Mouse (Mus musculus) midbrain, embryonic 16.5 days (tissue): ENCODE measurements around the gene Tbc1d5. TPM values are rescaled to one million over a fixed set of nuclear protein-coding genes. Genes with fewer than 3 reads are reported as not detected.
A peak's percentile ranks its signal among the peaks of the same experiment; 100 is the strongest.

Source experiments
- ATAC-seq: fragments of 200-750 bp; cut with Nextera tagmentation; 2 replicates; pipeline ENCODE4 v1.8.0; 2017; ENCODE audit warnings: moderate TSS enrichment
- H3K27ac ChIP-seq: fragments of 300-500 bp; sonication (generic); 2 replicates; pipeline ENCODE4 v1.5.1; 2014; ENCODE audit warnings: mild to moderate bottlenecking, low read length, mixed read lengths
- H3K27me3 ChIP-seq: fragments of 300-500 bp; sonication (generic); 2 replicates; pipeline ENCODE4 v1.6.1; 2014; ENCODE audit warnings: low read depth, low read length, mixed read lengths; ENCODE audit not compliant: control insufficient read depth, insufficient read depth
- H3K36me3 ChIP-seq: fragments of 300-500 bp; sonication (generic); 2 replicates; pipeline ENCODE4 v1.6.1; 2014; ENCODE audit warnings: mild to moderate bottlenecking, low read length, moderate library complexity, mixed read lengths; ENCODE audit not compliant: control insufficient read depth, insufficient read depth
- H3K4me1 ChIP-seq: fragments of 300-500 bp; sonication (generic); 2 replicates; pipeline ENCODE4 v1.6.1; 2014; ENCODE audit warnings: mild to moderate bottlenecking, low read length, mixed read lengths; ENCODE audit not compliant: control insufficient read depth, insufficient read depth
- H3K4me2 ChIP-seq: fragments of 300-500 bp; sonication (generic); 2 replicates; pipeline ENCODE4 v1.6.1; 2014; ENCODE audit warnings: mild to moderate bottlenecking, low read length, mixed read lengths
- H3K4me3 ChIP-seq: fragments of 300-500 bp; sonication (generic); 2 replicates; pipeline ENCODE4 v1.5.1; 2014; ENCODE audit warnings: low read depth, mild to moderate bottlenecking, low read length, moderate library complexity, mixed read lengths
- H3K9ac ChIP-seq: fragments of 300-500 bp; sonication (generic); 2 replicates; pipeline ENCODE4 v1.6.1; 2014; ENCODE audit warnings: low read depth, low read length, mixed read lengths
- H3K9me3 ChIP-seq: fragments of 300-500 bp; sonication (generic); replicated peaks from 2 replicates; pipeline ENCODE4 v1.6.1; 2014; ENCODE audit warnings: mild to moderate bottlenecking, low read length, mixed read lengths; ENCODE audit not compliant: control insufficient read depth, poor library complexity, severe bottlenecking
- whole genome bisulfite sequencing: fragments of 180-500 bp; shearing (Covaris S2); extraction: QIAGEN DNeasy Blood & Tissue Kit; methylation state at CpG from one replicate; pipeline ENCODE4 v1.1.7; 2014; 5-methylcytosine and 5-hydroxymethylcytosine counted together
- polyA plus RNA-seq: library from polyadenylated mRNA; unstranded; fragments of >200 nt; fragmentation: Nextera tagmentation; extraction: Ambion mirVana; gene quantifications from 2 replicates; pipeline ENCODE4 v1.2.1, GENCODE M21; 2015

The Tbc1d5 gene
- polyA plus RNA-seq, 1 experiment from 2014 or later = 9.1 TPM

DNA sequence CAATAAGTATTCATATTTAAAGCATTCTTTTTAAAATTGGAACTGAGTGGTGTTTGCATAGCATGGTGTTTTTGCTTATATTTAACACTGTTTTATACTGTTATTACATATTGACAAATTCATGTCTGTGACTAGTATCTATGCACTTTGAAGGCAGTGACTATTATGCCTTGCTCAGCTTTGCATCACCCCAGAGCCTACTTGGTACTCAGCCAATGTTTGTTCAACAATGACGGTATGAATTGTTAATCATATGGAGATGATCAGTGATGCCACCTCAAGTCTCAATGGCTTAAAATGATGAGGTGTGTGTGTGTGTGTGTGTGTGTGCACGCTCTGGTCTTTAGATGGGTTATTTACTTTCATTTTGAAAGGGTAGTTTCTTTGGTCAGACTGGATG lies 15.6 kb upstream of the Tbc1d5 start:
- Histone ChIP-seq H3K27ac (no peak overlapping the region), H3K4me1 (no peaks in the 10 kb centered on the region), H3K27me3 (no peaks in the 10 kb centered on the region), H3K4me3 (no peak overlapping the region), H3K36me3 (no peaks in the 10 kb centered on the region), H3K9ac (no peak overlapping the region), H3K4me2 (no peak overlapping the region), H3K9me3 (no peaks in the 10 kb centered on the region)
- ATAC-seq = no peak
- 84% methylated on average over 2 of the region's 2 CpGs for WGBS

DNA sequence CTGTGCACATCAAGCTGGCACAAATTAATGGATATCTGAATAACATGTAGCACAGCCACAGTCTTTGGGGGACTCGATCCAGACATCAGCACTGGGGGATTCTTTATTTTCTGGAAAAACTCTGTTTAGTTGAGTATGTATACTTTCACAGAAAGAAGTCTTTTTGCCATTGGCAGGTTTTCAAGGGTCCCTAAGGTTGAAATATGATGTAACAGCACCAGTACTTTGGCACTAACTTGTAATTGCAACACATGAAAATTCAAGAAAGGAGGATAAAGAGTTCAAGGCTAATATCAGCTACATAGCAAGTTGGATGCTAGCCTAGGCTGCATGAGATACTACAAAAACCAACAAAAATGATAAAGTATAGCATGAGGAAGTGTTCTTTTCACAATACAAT lies 12.2 kb upstream of the Tbc1d5 start:
- H3K9me3 ChIP-seq = no peaks in the 10 kb centered on the region
- no peak overlapping the region for H3K4me3 ChIP-seq
- no peak overlapping the region for H3K9ac ChIP-seq
- no peak overlapping the region for H3K4me2 ChIP-seq
- H3K36me3 ChIP-seq = no peaks in the 10 kb centered on the region
- no peaks in the 10 kb centered on the region for H3K27me3 ChIP-seq
- no peak for ATAC-seq
- WGBS = 97% methylated on average over 1 of the region's 1 CpGs
- H3K27ac ChIP-seq = no peak overlapping the region
- H3K4me1 ChIP-seq = no peaks in the 10 kb centered on the region

DNA sequence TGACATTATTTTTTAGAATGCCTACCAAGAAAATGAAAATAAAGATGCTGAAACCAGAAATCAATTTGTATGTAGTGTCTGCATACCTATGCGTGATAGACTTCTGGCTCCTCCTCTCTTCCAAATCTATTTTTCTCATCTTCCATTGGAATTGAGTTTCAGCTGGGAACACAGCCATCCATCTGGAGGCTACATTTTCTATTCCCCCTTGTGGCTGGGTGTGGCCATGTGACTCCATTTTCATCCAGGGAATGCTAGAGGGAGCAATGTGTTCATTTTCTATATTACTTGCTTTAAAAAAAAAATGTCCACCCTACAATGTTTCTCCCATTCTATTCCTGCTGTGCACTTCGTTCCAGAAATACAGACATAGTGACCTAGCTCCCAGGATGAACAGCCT lies 3.6 kb upstream of the Tbc1d5 start:
- 87% methylated on average over 2 of the region's 2 CpGs for WGBS
- no peak for ATAC-seq

DNA sequence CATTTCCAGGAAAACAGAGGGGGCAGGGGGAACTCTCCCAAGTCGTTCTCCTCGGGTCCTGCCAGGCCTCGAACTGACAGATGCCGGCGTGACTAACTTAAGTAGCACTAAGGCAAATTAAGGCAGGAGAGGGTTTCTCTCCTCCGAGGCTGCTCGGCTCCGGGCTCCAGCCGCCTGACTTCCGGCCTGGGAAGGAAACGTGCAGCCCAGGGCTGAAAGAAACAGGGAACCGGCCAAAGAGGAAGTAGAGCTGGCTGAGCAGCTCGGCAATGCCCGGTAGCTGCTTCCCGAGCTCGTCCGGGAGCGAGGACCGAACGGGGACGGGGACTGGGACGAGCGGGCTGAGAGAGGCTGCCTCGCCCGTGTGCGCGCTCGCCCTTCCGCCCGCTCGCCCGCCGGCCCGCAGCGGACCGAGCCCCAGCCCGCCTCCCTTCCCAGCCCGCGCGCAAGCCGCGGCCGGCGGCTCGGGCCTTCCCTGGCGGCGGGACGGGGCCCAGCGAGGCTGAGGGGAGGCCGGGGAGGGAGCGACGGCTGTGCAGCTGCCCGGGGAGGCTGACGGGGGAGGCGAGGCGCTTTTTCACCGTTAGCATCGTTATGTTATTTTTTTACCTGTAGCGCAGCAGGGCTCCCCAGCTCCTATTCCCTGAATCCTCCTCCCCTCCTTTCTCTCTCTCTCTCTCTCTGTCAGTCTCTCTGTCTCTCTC lies 509 bp downstream of the Tbc1d5 start:
- peak overlapping the region; percentile 90 for H3K4me3 ChIP-seq
- WGBS = under 1% methylated on average over 46 of the region's 59 CpGs

More for the DNA sequence above, 3.6 kb upstream of the Tbc1d5 start:
- Histone ChIP-seq H3K4me3 (no peak overlapping the region), H3K9ac (no peak overlapping the region), H3K4me1 (peaks cover 6% of the 10 kb centered on the region), H3K27ac (no peak overlapping the region), H3K9me3 (no peaks in the 10 kb centered on the region), H3K4me2 (no peak overlapping the region), H3K36me3 (no peaks in the 10 kb centered on the region), H3K27me3 (no peaks in the 10 kb centered on the region)

DNA sequence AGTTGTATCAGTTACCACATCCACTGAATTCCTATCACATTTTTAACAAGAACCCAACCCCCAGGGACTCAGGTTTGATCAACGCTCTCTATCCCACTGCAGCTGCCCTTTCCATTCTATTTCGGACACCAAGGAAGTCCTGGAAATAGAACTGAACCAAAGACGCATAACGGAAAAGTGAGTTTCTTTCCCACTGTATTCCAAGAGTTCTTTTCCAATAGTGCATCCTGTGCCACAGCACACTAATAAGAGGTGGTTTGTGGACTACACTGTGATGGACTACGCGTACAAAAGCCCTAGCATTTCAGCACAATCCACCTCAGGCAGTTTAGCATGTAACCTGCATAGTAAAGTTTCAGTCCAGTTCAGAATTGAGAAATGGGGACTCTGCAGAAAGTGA lies 1.2 kb downstream of the Tbc1d5 start:
- no peaks in the 10 kb centered on the region for H3K9me3 ChIP-seq
- peak overlapping the region; percentile 99 for H3K27ac ChIP-seq
- 58% methylated on average over 6 of the region's 6 CpGs for WGBS
- peak overlapping the region; percentile 73 for H3K4me2 ChIP-seq
- peak overlapping the region; percentile 90 for H3K4me3 ChIP-seq
- no peaks in the 10 kb centered on the region for H3K36me3 ChIP-seq
- no peak for ATAC-seq
- H3K9ac ChIP-seq = peak overlapping the region; percentile 99
- peaks cover 11% of the 10 kb centered on the region for H3K4me1 ChIP-seq
- no peaks in the 10 kb centered on the region for H3K27me3 ChIP-seq

More for the DNA sequence above, 509 bp downstream of the Tbc1d5 start:
- H3K27ac ChIP-seq = peak overlapping the region; percentile 99
- H3K27me3 ChIP-seq = no peaks in the 10 kb centered on the region
- no peaks in the 10 kb centered on the region for H3K9me3 ChIP-seq
- ATAC-seq = peak; percentile 88
- H3K4me2 ChIP-seq = peak overlapping the region; percentile 73
- H3K36me3 ChIP-seq = no peaks in the 10 kb centered on the region
- peaks cover 11% of the 10 kb centered on the region for H3K4me1 ChIP-seq
- peak overlapping the region; percentile 99 for H3K9ac ChIP-seq

DNA sequence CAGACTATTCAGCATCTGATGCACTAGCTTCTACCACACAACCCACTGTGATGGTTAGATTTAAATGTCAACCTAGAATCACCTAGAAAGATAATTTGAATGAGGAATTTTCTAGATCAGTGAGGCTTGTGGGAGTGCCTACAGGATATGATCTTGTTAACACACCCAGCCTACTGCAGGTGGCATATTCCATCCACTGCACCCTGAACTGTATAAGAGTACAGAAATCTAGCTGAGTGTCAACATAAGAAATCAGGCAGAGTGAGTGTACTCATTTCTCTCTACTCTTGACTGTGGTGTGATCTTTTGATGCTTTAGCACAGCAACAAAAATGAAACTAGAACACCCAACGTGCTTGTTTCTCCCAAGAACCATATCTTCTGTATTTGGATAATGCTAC lies 6.8 kb downstream of the Tbc1d5 start:
- H3K27me3 ChIP-seq = no peaks in the 10 kb centered on the region

DNA sequence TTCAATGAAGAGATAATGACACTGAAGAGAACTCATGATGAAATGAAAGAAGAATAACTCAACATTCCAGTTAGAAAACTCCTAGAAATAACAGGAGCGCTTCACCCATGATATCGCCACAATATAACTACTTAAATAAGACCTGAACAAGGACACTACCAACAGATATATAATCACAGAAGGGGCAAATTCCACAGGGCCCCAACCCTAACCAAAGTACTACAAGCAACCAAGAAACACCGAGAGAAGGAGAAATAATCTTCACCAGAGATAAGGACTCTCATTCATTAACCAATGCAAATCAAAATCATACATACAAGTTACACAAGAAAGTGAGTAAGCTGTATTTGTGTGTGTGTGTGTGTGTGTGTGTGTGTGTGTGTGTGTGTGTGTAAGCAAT lies 7.6 kb downstream of the Tbc1d5 start:
- Histone ChIP-seq H3K27ac (no peak overlapping the region), H3K4me3 (no peak overlapping the region), H3K4me2 (no peak overlapping the region), H3K4me1 (no peaks in the 10 kb centered on the region), H3K27me3 (no peaks in the 10 kb centered on the region), H3K9ac (no peak overlapping the region), H3K9me3 (no peaks in the 10 kb centered on the region), H3K36me3 (no peaks in the 10 kb centered on the region)
- 96% methylated on average over 3 of the region's 3 CpGs for WGBS
- no peak for ATAC-seq

More for the DNA sequence above, 6.8 kb downstream of the Tbc1d5 start:
- H3K4me2 ChIP-seq = no peak overlapping the region
- ATAC-seq = no peak
- H3K9ac ChIP-seq = no peak overlapping the region
- no peak overlapping the region for H3K27ac ChIP-seq
- 0 out of 2 replicates have a peak, but pooled peaks cover 1% of the 10 kb centered on the region for H3K4me1 ChIP-seq
- no peak overlapping the region for H3K4me3 ChIP-seq
- H3K9me3 ChIP-seq = no peaks in the 10 kb centered on the region
- no peaks in the 10 kb centered on the region for H3K36me3 ChIP-seq
- 98% methylated on average over 1 of the region's 1 CpGs for WGBS

DNA sequence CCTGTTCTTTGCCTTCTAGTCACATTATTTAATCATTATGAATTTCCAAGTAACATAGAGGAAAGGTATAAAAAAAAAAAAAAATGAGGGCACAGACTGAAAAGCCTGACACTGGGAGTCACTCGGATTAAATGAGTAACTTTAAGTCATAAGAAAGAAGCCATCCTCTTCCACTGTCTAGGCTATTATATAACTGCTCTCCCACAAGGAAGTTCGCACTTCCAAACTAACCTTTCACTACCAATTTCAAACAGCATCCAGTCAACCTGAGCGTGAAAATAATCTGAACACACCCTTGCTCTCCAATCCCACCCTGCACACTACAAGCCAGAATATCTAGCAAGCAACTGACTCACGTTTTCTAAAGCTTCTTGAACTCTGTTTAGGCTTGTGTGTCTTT lies 9.2 kb downstream of the Tbc1d5 start:
- Histone ChIP-seq H3K27ac (no peak overlapping the region), H3K9ac (no peak overlapping the region), H3K27me3 (no peaks in the 10 kb centered on the region), H3K4me2 (no peak overlapping the region), H3K9me3 (no peaks in the 10 kb centered on the region), H3K4me3 (no peak overlapping the region), H3K36me3 (no peaks in the 10 kb centered on the region), H3K4me1 (no peaks in the 10 kb centered on the region)
- ATAC-seq = no peak
- 80% methylated on average over 4 of the region's 4 CpGs for WGBS

DNA sequence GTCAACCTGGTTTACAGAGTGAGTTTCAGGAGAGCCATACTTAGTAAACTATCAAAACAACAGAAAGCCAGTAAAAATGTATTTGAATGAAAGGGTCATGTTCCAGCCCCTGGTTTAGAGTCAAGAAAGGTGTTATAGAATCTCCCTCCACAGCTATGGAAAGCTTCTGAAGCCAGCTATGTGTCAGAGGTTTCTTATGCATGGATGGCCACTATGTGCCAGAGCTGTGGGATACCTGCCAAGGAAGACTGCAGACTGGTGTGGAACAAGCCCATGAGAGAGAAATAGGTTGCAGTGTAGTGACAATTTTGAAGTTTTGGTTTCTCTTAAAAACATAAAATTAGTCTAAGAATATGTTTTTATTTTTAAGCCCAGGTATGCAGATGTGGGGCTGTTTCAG lies 16.8 kb downstream of the Tbc1d5 start:
- H3K27ac ChIP-seq = no peak overlapping the region
- H3K9ac ChIP-seq = no peak overlapping the region
- no peaks in the 10 kb centered on the region for H3K27me3 ChIP-seq
- no peaks in the 10 kb centered on the region for H3K36me3 ChIP-seq
- no peaks in the 10 kb centered on the region for H3K4me1 ChIP-seq
- H3K4me3 ChIP-seq = no peak overlapping the region
- no peak overlapping the region for H3K4me2 ChIP-seq
- no peak for ATAC-seq
- no peaks in the 10 kb centered on the region for H3K9me3 ChIP-seq
